In genomic region chr2:29618926-29619483, GRCm38 (mm10) we compare ENCODE assay signal across 8 mouse cellular contexts. TPM values are rescaled to one million over a fixed set of nuclear protein-coding genes. Genes with fewer than 3 reads are reported as not detected.
A peak's percentile ranks its signal among the peaks of the same experiment; 100 is the strongest.
DNase-seq lines count a peak whose midpoint lies in the region; ATAC-seq and TF ChIP-seq lines count a peak whose summit lies in the region.

No protein-coding gene starts in this region.

- no peaks in the 10 kb centered on the region for H3K27me3 ChIP-seq in kidney, embryonic 15.5 days
- H3K27me3 ChIP-seq in forebrain, embryonic 16.5 days (replicated peaks; ENCODE audit: control insufficient read depth, insufficient read depth, low read length): no peaks in the 10 kb centered on the region
- H3K27me3 ChIP-seq in liver, embryonic 16.5 days (ENCODE audit: control insufficient read depth, insufficient read depth, low read depth, low read length): no peaks in the 10 kb centered on the region

- DNase-seq in kidney, postnatal 4 days: no peak
- no peak for DNase-seq in gastrocnemius, adult 8-10 months (ENCODE audit: low spot score in 2 of 2)
- DNase-seq in c-Kit-positive CD71-positive TER-119-positive erythroid progenitor cells, embryonic 14.5 days (ENCODE audit: low spot score): no peak
- no peak for DNase-seq in right cerebral cortex, adult 2 months (ENCODE audit: low spot score in 2 of 2)

- peaks cover 40% of the 10 kb centered on the region for H3K4me1 ChIP-seq in kidney, embryonic 15.5 days
- H3K4me1 ChIP-seq in bone marrow macrophage, adult 2 months (ENCODE audit: control insufficient read depth, insufficient read depth, low read length): peaks cover 36% of the 10 kb centered on the region
- peaks cover 18% of the 10 kb centered on the region for H3K4me1 ChIP-seq in forebrain, embryonic 16.5 days (replicated peaks; ENCODE audit: control insufficient read depth, insufficient read depth, low read length)
- H3K4me1 ChIP-seq in liver, embryonic 16.5 days (ENCODE audit: control insufficient read depth, low read depth, low read length): peaks cover 36% of the 10 kb centered on the region

- no peak overlapping the region for H3K9ac ChIP-seq in kidney, embryonic 15.5 days
- H3K9ac ChIP-seq in forebrain, embryonic 16.5 days (replicated peaks; ENCODE audit: low read depth, low read length): no peak overlapping the region; the same call in 1 of the 2 replicates
- H3K9ac ChIP-seq in liver, embryonic 16.5 days (ENCODE audit: low read depth, low read length): no peak overlapping the region

- no peak for TF ChIP-seq POLR2A in bone marrow macrophage, adult 2 months (IDR thresholded peaks at IDR 0.05; ENCODE audit: borderline replicate concordance, low read depth, low read length)

- H3K36me3 ChIP-seq in kidney, embryonic 15.5 days: no peaks in the 10 kb centered on the region
- H3K36me3 ChIP-seq in forebrain, embryonic 16.5 days (ENCODE audit: control insufficient read depth, insufficient read depth): no peaks in the 10 kb centered on the region
- H3K36me3 ChIP-seq in liver, embryonic 16.5 days (ENCODE audit: control insufficient read depth, insufficient read depth): no peaks in the 10 kb centered on the region

- H3K4me3 ChIP-seq in kidney, embryonic 15.5 days (replicated peaks): peak overlapping the region; percentile 83
- H3K4me3 ChIP-seq in bone marrow macrophage, adult 2 months (ENCODE audit: insufficient read depth, low read length): 0 out of 2 replicates have a peak overlapping the region, but pooled peaks have one; percentile 4
- no peak overlapping the region; the same call in 1 of the 2 replicates for H3K4me3 ChIP-seq in forebrain, embryonic 16.5 days (replicated peaks; ENCODE audit: low read length)
- peak overlapping the region; percentile 75 for H3K4me3 ChIP-seq in liver, embryonic 16.5 days (ENCODE audit: low read depth, low read length)

- H3K4me2 ChIP-seq in kidney, embryonic 15.5 days: peak overlapping the region; percentile 25; the same call in 1 of the 2 replicates
- H3K4me2 ChIP-seq in forebrain, embryonic 16.5 days (ENCODE audit: low read length): no peak overlapping the region
- H3K4me2 ChIP-seq in liver, embryonic 16.5 days (ENCODE audit: low read depth, low read length): no peak overlapping the region

- no peak for TF ChIP-seq CTCF in bone marrow macrophage, adult 2 months (IDR thresholded peaks at IDR 0.05; ENCODE audit: low read depth, low read length)

- no peak overlapping the region for H3K27ac ChIP-seq in kidney, embryonic 15.5 days
- H3K27ac ChIP-seq in bone marrow macrophage, adult 2 months (ENCODE audit: insufficient read depth, low read depth, low read length): no peak overlapping the region
- H3K27ac ChIP-seq in forebrain, embryonic 16.5 days (ENCODE audit: low read length): no peak overlapping the region
- H3K27ac ChIP-seq in liver, embryonic 16.5 days (ENCODE audit: low read length): no peak overlapping the region

- no peaks in the 10 kb centered on the region for H3K9me3 ChIP-seq in kidney, embryonic 15.5 days (replicated peaks)
- no peaks in the 10 kb centered on the region for H3K9me3 ChIP-seq in forebrain, embryonic 16.5 days (ENCODE audit: control insufficient read depth, low read length)
- no peaks in the 10 kb centered on the region for H3K9me3 ChIP-seq in liver, embryonic 16.5 days (replicated peaks; ENCODE audit: control insufficient read depth, low read length)

- WGBS in kidney, embryonic 15.5 days: 67% methylated on average over 8 of the region's 8 CpGs
- WGBS in forebrain, embryonic 16.5 days: 55% methylated on average over 8 of the region's 8 CpGs
- 51% methylated on average over 8 of the region's 8 CpGs for WGBS in liver, embryonic 16.5 days (ENCODE audit: insufficient replicate concordance)

- ATAC-seq in kidney, embryonic 15.5 days (replicated peaks; ENCODE audit: low FRiP score): no peak; the same call in 1 of the 2 replicates
- ATAC-seq in forebrain, embryonic 16.5 days: peak; percentile 41
- ATAC-seq in liver, embryonic 16.5 days (ENCODE audit: low read depth): no peak

RNA-seq across cellular contexts. Expression of gene Rapgef1, which starts 0.5 kb away (rescaled TPM):
- polyA plus RNA-seq in kidney, embryonic 15.5 days (2015; fragmentation: Nextera tagmentation; extraction: Ambion mirVana): 12.4 and 13.8 TPM in 2 replicates
- polyA plus RNA-seq in bone marrow macrophage, adult 2 months (2012; ENCODE audit: insufficient read depth, insufficient read length, missing spikeins): 20.5 and 23.6 TPM in 2 replicates
- polyA plus RNA-seq in forebrain, embryonic 16.5 days (2015; fragmentation: Nextera tagmentation; extraction: Ambion mirVana): 22.0 and 22.5 TPM in 2 replicates
- polyA plus RNA-seq in liver, embryonic 16.5 days (2015; fragmentation: Nextera tagmentation; extraction: Ambion mirVana): 4.2 and 4.7 TPM in 2 replicates
- 100 to 1,000 TPM; 152 to 187 (median 158) TPM for total RNA-seq in gastrocnemius, adult 8-10 months (2022)
